Mouse (Mus musculus) neural tube, embryonic 11.5 days (tissue): ENCODE measurements around the gene Kcnq2. TPM values are rescaled to one million over a fixed set of nuclear protein-coding genes. Genes with fewer than 3 reads are reported as not detected.

Source experiments
- ATAC-seq: fragments of 200-750 bp; cut with Nextera tagmentation; 2 replicates; pipeline ENCODE4 v1.8.0; 2017; ENCODE audit warnings: moderate number of reproducible peaks, mild to moderate bottlenecking, moderate TSS enrichment, moderate library complexity; ENCODE audit not compliant: insufficient read depth, low FRiP score, low TSS enrichment
- DNase-seq: peaks from one replicate; pipeline ENCODE4 v3.0.0-alpha.2; 2015; ENCODE audit warnings: low spot score
- H3K27ac ChIP-seq: fragments of 300-500 bp; sonication (generic); 2 replicates; pipeline ENCODE4 v1.5.1; 2014; ENCODE audit warnings: low read depth, mild to moderate bottlenecking, low read length
- H3K27me3 ChIP-seq: fragments of 300-500 bp; sonication (generic); 2 replicates; pipeline ENCODE4 v1.6.1; 2014; ENCODE audit warnings: mild to moderate bottlenecking, low read length, mixed read lengths; ENCODE audit not compliant: control insufficient read depth, insufficient read depth
- H3K36me3 ChIP-seq: fragments of 300-500 bp; sonication (generic); 2 replicates; pipeline ENCODE4 v1.6.1; 2014; ENCODE audit warnings: mild to moderate bottlenecking, low read length, moderate library complexity, mixed read lengths; ENCODE audit not compliant: control insufficient read depth, insufficient read depth
- H3K4me1 ChIP-seq: fragments of 300-500 bp; sonication (generic); 2 replicates; pipeline ENCODE4 v1.6.1; 2014; ENCODE audit warnings: low read length, mixed read lengths; ENCODE audit not compliant: control insufficient read depth, insufficient read depth
- H3K4me2 ChIP-seq: fragments of 300-500 bp; sonication (generic); 2 replicates; pipeline ENCODE4 v1.6.1; 2014; ENCODE audit warnings: low read depth, mild to moderate bottlenecking, moderate library complexity
- H3K4me3 ChIP-seq: fragments of 300-500 bp; sonication (generic); 2 replicates; pipeline ENCODE4 v1.5.1; 2014; ENCODE audit warnings: low read depth, low read length
- H3K9ac ChIP-seq: fragments of 300-500 bp; sonication (generic); 2 replicates; pipeline ENCODE4 v1.6.1; 2014; ENCODE audit warnings: mild to moderate bottlenecking, low read length
- H3K9me3 ChIP-seq: fragments of 300-500 bp; sonication (generic); 2 replicates; pipeline ENCODE4 v1.6.1; 2016; ENCODE audit warnings: low read length; ENCODE audit not compliant: control insufficient read depth
- WGBS: fragments of 180-500 bp; shearing (Covaris S2); extraction: QIAGEN DNeasy Blood & Tissue Kit; methylation state at CpG from one replicate; pipeline ENCODE4 v1.1.7; 2014; 5-methylcytosine and 5-hydroxymethylcytosine counted together
- polyA plus RNA-seq: library from polyadenylated mRNA; unstranded; fragments of >200 nt; fragmentation: Nextera tagmentation; extraction: Ambion mirVana; gene quantifications from 2 replicates; pipeline ENCODE4 v1.2.1, GENCODE M21; 2014

Kcnq2 gene
- polyA plus RNA-seq, 1 experiment from 2014 or later = 17.1 TPM

GRCm38 (mm10) chr2:181038644-181039355 is 96.3 kb downstream of the Kcnq2 start:
- Histone ChIP-seq H3K4me2 (peak overlapping the region; percentile 85), H3K9me3 (no peaks in the 10 kb centered on the region), H3K4me3 (peak overlapping the region; percentile 69), H3K9ac (peak overlapping the region; percentile 89), H3K27ac (peak overlapping the region; percentile 46; the same call in 1 of the 2 replicates), H3K4me1 (peaks cover 23% of the 10 kb centered on the region), H3K36me3 (no peaks in the 10 kb centered on the region), H3K27me3 (peaks cover 8% of the 10 kb centered on the region; the same call in 1 of the 2 replicates)
- ATAC-seq = peak; percentile 24
- 0% methylated on average over 33 of the region's 63 CpGs for WGBS
- peak; percentile 75 for DNase-seq

DNA sequence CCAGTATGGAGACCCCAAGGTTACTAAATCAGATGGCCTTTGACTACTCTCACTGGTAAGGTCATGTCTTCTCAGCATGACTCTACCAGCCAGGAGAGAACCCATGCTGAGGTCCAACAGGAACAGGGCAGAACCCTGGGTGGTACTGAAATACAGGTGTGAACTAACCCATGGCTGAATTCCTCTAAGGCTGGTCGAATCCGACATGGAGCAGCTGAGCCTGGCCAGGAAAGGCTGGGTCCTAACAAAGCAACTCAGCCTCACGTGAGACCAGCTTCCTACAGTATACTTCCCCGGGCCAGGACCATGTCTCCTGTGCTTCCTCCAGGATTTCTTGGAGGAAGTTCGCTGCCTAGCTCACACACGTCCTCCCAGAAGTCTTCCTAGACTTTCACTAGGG is 98.5 kb downstream of the Kcnq2 start:
- 78% methylated on average over 6 of the region's 6 CpGs for WGBS
- no peak overlapping the region for H3K27ac ChIP-seq
- H3K4me1 ChIP-seq = peaks cover 4% of the 10 kb centered on the region
- H3K4me3 ChIP-seq = no peak overlapping the region
- no peak overlapping the region for H3K9ac ChIP-seq
- no peaks in the 10 kb centered on the region for H3K36me3 ChIP-seq
- no peaks in the 10 kb centered on the region for H3K9me3 ChIP-seq
- no peak for ATAC-seq
- H3K27me3 ChIP-seq = peaks cover 8% of the 10 kb centered on the region; the same call in 1 of the 2 replicates
- DNase-seq = no peak
- peak overlapping the region; percentile 85; the same call in 1 of the 2 replicates for H3K4me2 ChIP-seq

DNA sequence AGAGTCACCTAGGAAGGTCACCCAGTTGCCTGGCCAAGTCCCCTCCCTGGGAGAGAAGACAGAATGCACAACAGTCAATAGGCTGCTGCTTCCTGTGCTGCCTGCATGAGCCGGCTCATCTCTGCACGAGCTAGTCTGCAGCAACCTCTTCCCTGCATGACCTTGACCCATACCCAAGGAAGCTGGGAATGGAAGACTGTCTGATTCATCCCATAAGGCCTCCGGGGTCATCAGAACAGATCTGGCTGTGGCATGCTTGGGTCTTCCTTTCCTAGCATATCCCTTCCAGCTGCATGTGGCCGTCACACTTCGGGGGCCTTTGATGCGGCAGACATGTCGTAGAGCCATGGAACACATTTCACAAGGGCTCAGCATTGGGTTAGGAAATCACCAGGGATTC is 99.9 kb downstream of the Kcnq2 start:
- peaks cover 2% of the 10 kb centered on the region; the same call in 1 of the 2 replicates for H3K4me1 ChIP-seq
- ATAC-seq = no peak
- H3K4me2 ChIP-seq = no peak overlapping the region
- H3K9me3 ChIP-seq = no peaks in the 10 kb centered on the region
- H3K27ac ChIP-seq = no peak overlapping the region
- no peak overlapping the region for H3K9ac ChIP-seq
- no peak for DNase-seq
- no peaks in the 10 kb centered on the region for H3K36me3 ChIP-seq
- H3K27me3 ChIP-seq = peaks cover 4% of the 10 kb centered on the region; the same call in 1 of the 2 replicates
- no peak overlapping the region for H3K4me3 ChIP-seq
- WGBS = 78% methylated on average over 7 of the region's 7 CpGs

DNA sequence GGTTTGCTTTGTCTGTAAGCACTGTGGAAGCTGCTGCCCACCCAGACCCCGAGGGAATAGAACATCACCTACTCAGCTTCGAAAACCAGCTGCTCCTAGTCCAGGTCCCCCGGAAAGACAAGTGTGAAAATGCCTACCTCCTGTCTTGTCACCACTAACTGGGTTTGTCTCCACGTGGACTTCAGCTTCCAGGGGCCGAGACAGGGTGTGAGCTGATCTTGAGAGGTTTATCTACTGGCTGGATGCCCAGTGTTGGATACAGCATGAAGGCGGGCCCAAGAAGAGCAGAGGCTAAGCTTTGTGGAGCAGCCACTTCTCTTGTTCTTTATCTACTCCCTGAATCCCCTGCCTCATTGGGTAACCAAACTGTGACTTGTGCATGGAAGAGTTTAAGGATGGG is 101.8 kb downstream of the Kcnq2 start:
- DNase-seq (no peak), ATAC-seq (no peak)
- Histone ChIP-seq H3K9me3 (no peaks in the 10 kb centered on the region), H3K4me3 (no peak overlapping the region), H3K27me3 (peaks cover 3% of the 10 kb centered on the region; the same call in 1 of the 2 replicates), H3K36me3 (no peaks in the 10 kb centered on the region), H3K4me1 (no peaks in the 10 kb centered on the region; the same call in 1 of the 2 replicates), H3K27ac (no peak overlapping the region), H3K9ac (no peak overlapping the region), H3K4me2 (no peak overlapping the region)
- 72% methylated on average over 6 of the region's 6 CpGs for WGBS

GRCm38 (mm10) chr2:181032407-181032806 is 102.7 kb downstream of the Kcnq2 start:
- ATAC-seq = no peak
- no peak overlapping the region for H3K4me2 ChIP-seq
- peak; percentile 32 for DNase-seq
- WGBS = 50% methylated on average over 5 of the region's 5 CpGs
- no peak overlapping the region for H3K27ac ChIP-seq
- H3K9me3 ChIP-seq = no peaks in the 10 kb centered on the region
- no peak overlapping the region for H3K4me3 ChIP-seq
- H3K4me1 ChIP-seq = no peaks in the 10 kb centered on the region
- no peaks in the 10 kb centered on the region for H3K27me3 ChIP-seq
- H3K36me3 ChIP-seq = no peaks in the 10 kb centered on the region
- no peak overlapping the region for H3K9ac ChIP-seq

GRCm38 (mm10) chr2:181031406-181031934 is 103.6 kb downstream of the Kcnq2 start:
- Histone ChIP-seq H3K27me3 (no peaks in the 10 kb centered on the region), H3K4me1 (no peaks in the 10 kb centered on the region), H3K9ac (no peak overlapping the region), H3K36me3 (no peaks in the 10 kb centered on the region; the same call in 1 of the 2 replicates), H3K9me3 (no peaks in the 10 kb centered on the region), H3K4me3 (no peak overlapping the region), H3K4me2 (no peak overlapping the region), H3K27ac (no peak overlapping the region)
- DNase-seq (no peak), ATAC-seq (no peak)
- 85% methylated on average over 11 of the region's 11 CpGs for WGBS

Other genes starting within 250 kb of the Kcnq2 start
- 75.7 and 77.9 TPM in 2 replicates for gene Ythdf1, start 214.4 kb downstream of the Kcnq2 start, polyA plus RNA-seq
- gene Birc7, start 206.3 kb downstream of the Kcnq2 start, polyA plus RNA-seq = 0.25 and 0.46 TPM in 2 replicates
- 65.1 and 73.6 TPM in 2 replicates for gene Nkain4, start 180.6 kb downstream of the Kcnq2 start, polyA plus RNA-seq
- 60.2 and 61.4 TPM in 2 replicates for gene Arfgap1, start 168.1 kb downstream of the Kcnq2 start, polyA plus RNA-seq
- gene Col20a1, start 148.8 kb downstream of the Kcnq2 start, polyA plus RNA-seq = 1.0 and 2.1 TPM in 2 replicates
- 61.4 and 68.5 TPM in 2 replicates for gene Chrna4, start 91.8 kb downstream of the Kcnq2 start, polyA plus RNA-seq
- 0.92 and 0.93 TPM in 2 replicates for gene Eef1a2, start 21.7 kb upstream of the Kcnq2 start, polyA plus RNA-seq
- 402 and 413 TPM in 2 replicates for gene Ppdpf, start 51.9 kb upstream of the Kcnq2 start, polyA plus RNA-seq
- not detected in 2 replicates for gene Ptk6, start 67.5 kb upstream of the Kcnq2 start, polyA plus RNA-seq
- gene Srms, start 77.9 kb upstream of the Kcnq2 start, polyA plus RNA-seq = 0.12 TPM in 1 of 2 replicates, not detected in the other
- 0.28 TPM in 1 of 2 replicates, not detected in the other for gene Fndc11, start 84.7 kb upstream of the Kcnq2 start, polyA plus RNA-seq
- 0.64 and 0.68 TPM in 2 replicates for gene Helz2, start 106.7 kb upstream of the Kcnq2 start, polyA plus RNA-seq
- 21.6 and 21.9 TPM in 2 replicates for gene Gmeb2, start 152.7 kb upstream of the Kcnq2 start, polyA plus RNA-seq
- gene Stmn3, start 179.2 kb upstream of the Kcnq2 start, polyA plus RNA-seq = 391 and 430 TPM in 2 replicates
- 53.7 and 61.8 TPM in 2 replicates for gene Rtel1, start 184.4 kb upstream of the Kcnq2 start, polyA plus RNA-seq
- 44.5 and 46.4 TPM in 2 replicates for gene Zgpat, start 229.6 kb upstream of the Kcnq2 start, polyA plus RNA-seq
- 63.3 and 69.8 TPM in 2 replicates for gene Arfrp1, start 230.1 kb upstream of the Kcnq2 start, polyA plus RNA-seq
- gene Lime1, start 244.8 kb upstream of the Kcnq2 start, polyA plus RNA-seq = 23.9 and 24.2 TPM in 2 replicates